Mouse (Mus musculus) liver, postnatal 0 days (tissue): Measurements from ENCODE around the gene Bri3. TPM values are rescaled to one million over a fixed set of nuclear protein-coding genes. Genes with fewer than 3 reads are reported as not detected.
A peak's percentile ranks its signal among the peaks of the same experiment; 100 is the strongest.

Experiments used
- ATAC-seq: fragments of 200-750 bp; cut with Nextera tagmentation; 2 replicates; pipeline ENCODE4 v1.8.0; 2017; ENCODE audit warnings: mild to moderate bottlenecking, moderate library complexity
- DNase-seq: peaks from one replicate; pipeline ENCODE4 v3.0.0-alpha.2; 2016
- H3K27ac ChIP-seq: fragments of 300-500 bp; sonication (generic); 2 replicates; pipeline ENCODE4 v1.5.1; 2014; ENCODE audit warnings: antibody characterized with exemption, moderate library complexity, mild to moderate bottlenecking, low read depth
- H3K27me3 ChIP-seq: fragments of 300-500 bp; sonication (generic); 2 replicates; pipeline ENCODE4 v1.6.1; 2014; ENCODE audit warnings: low read length, control low read depth, mixed read lengths; ENCODE audit not compliant: insufficient read depth
- H3K36me3 ChIP-seq: fragments of 300-500 bp; sonication (generic); replicated peaks from 2 replicates; pipeline ENCODE4 v1.6.1; 2014; ENCODE audit warnings: mild to moderate bottlenecking, control low read depth, low read length, moderate library complexity, mixed read lengths; ENCODE audit not compliant: insufficient read depth
- H3K4me1 ChIP-seq: fragments of 300-500 bp; sonication (generic); 2 replicates; pipeline ENCODE4 v1.6.1; 2014; ENCODE audit warnings: antibody characterized with exemption, mild to moderate bottlenecking, control low read depth; ENCODE audit not compliant: insufficient read depth
- H3K4me2 ChIP-seq: fragments of 300-500 bp; sonication (generic); 2 replicates; pipeline ENCODE4 v1.6.1; 2014; ENCODE audit warnings: low read depth, mild to moderate bottlenecking, low read length, moderate library complexity, mixed read lengths
- H3K4me3 ChIP-seq: fragments of 300-500 bp; sonication (generic); 2 replicates; pipeline ENCODE4 v1.5.1; 2014; ENCODE audit warnings: low read depth, low read length
- H3K9ac ChIP-seq: fragments of 300-500 bp; sonication (generic); replicated peaks from 2 replicates; pipeline ENCODE4 v1.6.1; 2014; ENCODE audit warnings: mild to moderate bottlenecking, moderate library complexity
- H3K9me3 ChIP-seq: fragments of 300-500 bp; sonication (generic); 2 replicates; pipeline ENCODE4 v1.6.1; 2016; ENCODE audit warnings: mild to moderate bottlenecking, control low read depth, low read length, mixed read lengths
- CTCF ChIP-seq: sonication (generic); IDR thresholded peaks from 2 replicates; pipeline ENCODE4 v1.5.1; 2016; ENCODE audit warnings: antibody characterized with exemption, low read depth
- EP300 ChIP-seq: IDR thresholded peaks from 2 replicates; pipeline ENCODE4 v1.6.1; 2016; ENCODE audit warnings: antibody characterized with exemption, low read depth, mild to moderate bottlenecking
- WGBS: fragments of 180-500 bp; shearing (Covaris S2); extraction: QIAGEN DNeasy Blood & Tissue Kit; methylation state at CpG from one replicate; pipeline ENCODE4 v1.1.7; 2014; ENCODE audit not compliant: insufficient replicate concordance; 5-methylcytosine and 5-hydroxymethylcytosine counted together
- polyA plus RNA-seq: library from polyadenylated mRNA; unstranded; fragments of >200 nt; fragmentation: Nextera tagmentation; extraction: Ambion mirVana; gene quantifications from 2 replicates; pipeline ENCODE4 v1.2.1, GENCODE M21; 2015

Gene Bri3
- polyA plus RNA-seq, 1 experiment from 2014 or later: 51.1 TPM

DNA sequence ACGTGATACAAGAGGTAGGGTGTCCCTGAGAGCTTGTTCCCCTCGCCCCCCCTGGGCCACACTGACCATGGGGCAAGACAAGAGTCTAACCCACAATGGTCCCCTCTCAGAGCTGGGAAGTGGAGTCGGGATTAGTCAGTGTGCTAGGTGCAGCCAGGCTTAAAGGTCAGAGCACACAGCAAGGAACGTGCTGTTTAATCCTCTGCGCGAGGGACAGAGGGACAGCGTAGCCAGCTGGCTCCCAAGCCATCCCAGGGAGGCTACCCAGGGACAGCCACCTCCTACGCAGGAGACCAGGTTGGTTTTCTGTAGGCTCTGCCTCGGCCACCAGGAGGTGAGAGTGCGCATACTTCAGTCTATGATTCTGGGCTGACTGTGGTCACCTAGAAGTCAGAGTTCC, 39.3 kb upstream of the Bri3 start:
- no peaks in the 10 kb centered on the region; the same call in 1 of the 2 replicates for H3K4me1 ChIP-seq
- H3K4me2 ChIP-seq: no peak overlapping the region
- DNase-seq: no peak
- ATAC-seq: no peak
- peaks cover 9% of the 10 kb centered on the region; the same call in 1 of the 2 replicates for H3K36me3 ChIP-seq
- 0 out of 2 replicates have a peak, but pooled peaks cover 3% of the 10 kb centered on the region for H3K9me3 ChIP-seq
- TF ChIP-seq EP300: no peak
- WGBS: 77% methylated on average over 10 of the region's 10 CpGs
- no peak overlapping the region for H3K27ac ChIP-seq
- no peak overlapping the region for H3K9ac ChIP-seq
- H3K4me3 ChIP-seq: no peak overlapping the region
- H3K27me3 ChIP-seq: no peaks in the 10 kb centered on the region

- no peaks in the 10 kb centered on the region for H3K4me1 ChIP-seq
- no peak overlapping the region for H3K9ac ChIP-seq
- H3K27ac ChIP-seq: no peak overlapping the region
- no peak for DNase-seq
- 0 out of 2 replicates have a peak, but pooled peaks cover 3% of the 10 kb centered on the region for H3K9me3 ChIP-seq
- H3K4me2 ChIP-seq: no peak overlapping the region
- no peak overlapping the region for H3K4me3 ChIP-seq
- H3K36me3 ChIP-seq: peaks cover 11% of the 10 kb centered on the region; the same call in 1 of the 2 replicates
- H3K27me3 ChIP-seq: no peaks in the 10 kb centered on the region
- 87% methylated on average over 15 of the region's 15 CpGs for WGBS
- ATAC-seq: no peak
- TF ChIP-seq EP300: no peak
- TF ChIP-seq CTCF: no peak
Measured at GRCm38 (mm10) chr5:144206069-144206468, 38.2 kb upstream of the Bri3 start.

- TF ChIP-seq EP300 (no peak), CTCF (peak; percentile 84)
- Histone ChIP-seq H3K4me1 (no peaks in the 10 kb centered on the region), H3K9me3 (0 out of 2 replicates have a peak, but pooled peaks cover under 1% of the 10 kb centered on the region), H3K27ac (no peak overlapping the region), H3K4me3 (no peak overlapping the region), H3K4me2 (no peak overlapping the region), H3K36me3 (peaks cover 14% of the 10 kb centered on the region; the same call in 1 of the 2 replicates), H3K9ac (no peak overlapping the region), H3K27me3 (no peaks in the 10 kb centered on the region)
- 48% methylated on average over 11 of the region's 11 CpGs for WGBS
- no peak for ATAC-seq
- peak; percentile 51 for DNase-seq
Measured at GRCm38 (mm10) chr5:144207478-144207877, 36.8 kb upstream of the Bri3 start.

- no peak overlapping the region for H3K4me2 ChIP-seq
- 35% methylated on average over 7 of the region's 7 CpGs for WGBS
Measured at GRCm38 (mm10) chr5:144214453-144214852, 29.8 kb upstream of the Bri3 start.

DNA sequence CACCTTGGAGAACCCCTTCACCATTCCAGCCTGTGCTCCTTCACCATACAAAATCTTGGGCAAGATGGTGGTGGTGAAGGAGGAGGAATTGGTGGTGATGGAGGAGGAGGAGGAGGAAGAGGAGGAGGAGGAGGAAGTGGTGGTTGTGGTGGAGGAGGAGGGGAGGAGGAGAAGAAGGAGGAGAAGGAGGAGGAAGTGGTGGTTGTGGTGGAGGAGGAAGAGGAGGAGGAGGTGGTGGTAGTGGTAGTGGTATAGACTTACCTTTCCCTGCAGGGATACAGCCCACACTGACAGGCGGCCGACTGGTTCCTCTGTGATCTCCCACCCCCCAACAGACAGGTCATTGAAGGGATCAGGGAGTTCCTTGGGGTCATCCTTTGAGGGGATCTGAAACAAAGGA, 28.2 kb upstream of the Bri3 start:
- Histone ChIP-seq H3K36me3 (peaks cover 11% of the 10 kb centered on the region), H3K4me3 (no peak overlapping the region), H3K27me3 (no peaks in the 10 kb centered on the region), H3K9me3 (no peaks in the 10 kb centered on the region), H3K27ac (no peak overlapping the region), H3K4me1 (no peaks in the 10 kb centered on the region), H3K4me2 (no peak overlapping the region), H3K9ac (no peak overlapping the region)
- DNase-seq: no peak
- no peak for TF ChIP-seq CTCF
- no peak for TF ChIP-seq EP300
- WGBS: 42% methylated on average over 2 of the region's 2 CpGs
- ATAC-seq: no peak

More at GRCm38 (mm10) chr5:144214453-144214852, 29.8 kb upstream of the Bri3 start:
- no peak overlapping the region for H3K27ac ChIP-seq
- H3K4me1 ChIP-seq: no peaks in the 10 kb centered on the region
- H3K9me3 ChIP-seq: no peaks in the 10 kb centered on the region
- ATAC-seq (no peak; the same call in 1 of the 2 replicates), DNase-seq (peak; percentile 67)
- TF ChIP-seq EP300 (no peak), CTCF (peak; percentile 90)
- H3K36me3 ChIP-seq: peaks cover 14% of the 10 kb centered on the region
- no peak overlapping the region for H3K9ac ChIP-seq
- H3K27me3 ChIP-seq: no peaks in the 10 kb centered on the region
- no peak overlapping the region for H3K4me3 ChIP-seq

DNA sequence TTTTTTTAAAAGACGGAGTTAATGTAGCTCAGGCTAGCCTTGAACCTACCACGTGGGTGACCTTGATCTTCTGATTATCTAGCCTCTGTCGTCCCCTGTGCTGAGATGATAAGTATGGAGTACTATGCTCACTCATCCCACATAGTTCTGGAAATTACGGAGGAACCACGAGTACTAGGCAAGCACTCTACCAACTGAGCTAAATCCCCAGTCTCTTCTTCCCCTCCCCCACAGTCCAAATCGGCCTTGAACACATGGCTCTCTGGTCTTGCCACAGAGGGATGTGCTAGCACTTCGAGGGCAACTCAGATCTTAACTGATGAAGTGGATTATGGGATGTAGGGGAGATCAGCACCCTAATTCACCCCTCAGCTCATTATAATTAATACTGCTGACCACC, 26.2 kb upstream of the Bri3 start:
- peaks cover 6% of the 10 kb centered on the region; the same call in 1 of the 2 replicates for H3K36me3 ChIP-seq
- no peaks in the 10 kb centered on the region; the same call in 1 of the 2 replicates for H3K4me1 ChIP-seq
- WGBS: 70% methylated on average over 7 of the region's 7 CpGs
- H3K27me3 ChIP-seq: no peaks in the 10 kb centered on the region
- no peak for ATAC-seq
- TF ChIP-seq EP300 (no peak), CTCF (no peak)
- H3K9ac ChIP-seq: no peak overlapping the region
- DNase-seq: no peak
- H3K9me3 ChIP-seq: no peaks in the 10 kb centered on the region
- H3K27ac ChIP-seq: no peak overlapping the region
- no peak overlapping the region for H3K4me2 ChIP-seq
- no peak overlapping the region for H3K4me3 ChIP-seq

DNA sequence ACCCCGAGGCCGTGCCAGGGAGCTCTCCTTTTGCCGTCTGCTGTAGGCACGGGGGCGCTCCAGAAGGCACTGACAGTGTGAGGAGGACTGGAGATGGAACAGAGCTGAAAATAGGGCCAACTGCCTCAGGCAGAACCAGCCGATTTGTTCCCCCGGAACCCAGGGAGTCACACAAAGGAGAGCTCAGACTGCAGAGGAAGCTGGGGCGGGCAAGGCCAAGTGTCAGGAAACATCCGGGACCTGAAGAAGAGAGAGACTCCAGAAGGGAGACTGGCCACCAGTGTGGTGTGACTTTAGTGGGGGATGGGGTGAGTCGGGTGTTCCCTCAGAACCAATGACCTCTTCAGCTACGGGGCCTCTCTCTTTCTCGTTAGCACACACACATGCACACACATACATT, 24.9 kb upstream of the Bri3 start:
- TF ChIP-seq CTCF: no peak
- TF ChIP-seq EP300: no peak
- Histone ChIP-seq H3K27ac (peak overlapping the region; percentile 34; the same call in 1 of the 2 replicates), H3K4me1 (peaks cover 3% of the 10 kb centered on the region; the same call in 1 of the 2 replicates), H3K27me3 (no peaks in the 10 kb centered on the region), H3K4me2 (no peak overlapping the region), H3K4me3 (no peak overlapping the region), H3K9ac (no peak overlapping the region), H3K36me3 (no peaks in the 10 kb centered on the region), H3K9me3 (no peaks in the 10 kb centered on the region)
- 65% methylated on average over 12 of the region's 12 CpGs for WGBS
- DNase-seq: no peak
- ATAC-seq: no peak
